8 mouse cellular contexts compared by ENCODE assay signal in genomic region chr11:51584431-51585248, GRCm38 (mm10). TPM values are rescaled to one million over a fixed set of nuclear protein-coding genes. Genes with fewer than 3 reads are reported as not detected.
DNase-seq lines count a peak whose midpoint lies in the region; ATAC-seq and TF ChIP-seq lines count a peak whose summit lies in the region.

Gene Phykpl, plus strand, starts transcription at chr11:51584757.

- peak within 1 kb of the TSS; percentile 80 for H3K4me3 ChIP-seq in bone marrow macrophage, adult 2 months (ENCODE audit: insufficient read depth, low read length)
- H3K4me3 ChIP-seq in embryonic fibroblast, embryonic 13.5 days (ENCODE audit: insufficient read depth, low read length) = peak within 1 kb of the TSS; percentile 71
- peak within 1 kb of the TSS; percentile 79 for H3K4me3 ChIP-seq in kidney, embryonic 14.5 days (ENCODE audit: low read length)
- peak within 1 kb of the TSS; percentile 71 for H3K4me3 ChIP-seq in limb, embryonic 15.5 days

- peak; percentile 95 for ATAC-seq in kidney, embryonic 14.5 days (ENCODE audit: low FRiP score, low TSS enrichment)
- ATAC-seq in limb, embryonic 15.5 days (ENCODE audit: insufficient number of reproducible peaks, low FRiP score, low TSS enrichment, low read depth) = peak; percentile 91

- peak; percentile 88 for TF ChIP-seq POLR2A in bone marrow macrophage, adult 2 months (IDR thresholded peaks at IDR 0.05; ENCODE audit: borderline replicate concordance, low read depth, low read length)
- TF ChIP-seq POLR2A in embryonic fibroblast, embryonic 13.5 days (IDR thresholded peaks at IDR 0.05; ENCODE audit: low read depth, low read length) = peak; percentile 92

- peaks cover 29% of the 10 kb centered on the region for H3K4me1 ChIP-seq in bone marrow macrophage, adult 2 months (ENCODE audit: control insufficient read depth, insufficient read depth, low read length)
- H3K4me1 ChIP-seq in embryonic fibroblast, embryonic 13.5 days (ENCODE audit: control insufficient read depth, insufficient read depth, low read length) = no peaks in the 10 kb centered on the region
- H3K4me1 ChIP-seq in kidney, embryonic 14.5 days (ENCODE audit: control insufficient read depth, insufficient read depth, low read length) = peaks cover 8% of the 10 kb centered on the region; the same call in 1 of the 2 replicates
- H3K4me1 ChIP-seq in limb, embryonic 15.5 days = peaks cover 25% of the 10 kb centered on the region

- under 1% methylated on average over 58 of the region's 59 CpGs for WGBS in kidney, embryonic 14.5 days
- WGBS in limb, embryonic 15.5 days = under 1% methylated on average over 58 of the region's 59 CpGs

- peak; percentile 97 for DNase-seq in A20 (ENCODE audit: low read depth, low spot score)
- DNase-seq in heart, adult 9 months (ENCODE audit: low spot score in 2 of 2) = peak; percentile 97 to 98
- DNase-seq in monocyte, adult 2 months (ENCODE audit: low read depth in 1 of 2, low spot score in 2 of 2) = peak; percentile 88 to 95
- peak; percentile 94 to 95 for DNase-seq in spleen, postnatal 36 days (ENCODE audit: low spot score in 2 of 2)

- H3K27ac ChIP-seq in bone marrow macrophage, adult 2 months (ENCODE audit: insufficient read depth, low read depth, low read length) = peak within 1 kb of the TSS; percentile 80
- peak within 1 kb of the TSS; percentile 44 for H3K27ac ChIP-seq in embryonic fibroblast, embryonic 13.5 days (ENCODE audit: insufficient read depth, low read length)
- peak within 1 kb of the TSS; percentile 90 for H3K27ac ChIP-seq in kidney, embryonic 14.5 days (ENCODE audit: low read depth, low read length)
- peak within 1 kb of the TSS; percentile 92 for H3K27ac ChIP-seq in limb, embryonic 15.5 days

- peak within 1 kb of the TSS; percentile 84 for H3K4me2 ChIP-seq in kidney, embryonic 14.5 days (replicated peaks; ENCODE audit: low read depth, low read length)
- H3K4me2 ChIP-seq in limb, embryonic 15.5 days = peak within 1 kb of the TSS; percentile 59

- H3K9ac ChIP-seq in kidney, embryonic 14.5 days (ENCODE audit: low read depth, low read length) = peak within 1 kb of the TSS; percentile 81
- H3K9ac ChIP-seq in limb, embryonic 15.5 days = peak within 1 kb of the TSS; percentile 79

- no peaks in the 10 kb centered on the region for H3K27me3 ChIP-seq in kidney, embryonic 14.5 days (ENCODE audit: control insufficient read depth, insufficient read depth, low read length)
- H3K27me3 ChIP-seq in limb, embryonic 15.5 days = no peaks in the 10 kb centered on the region

- TF ChIP-seq CTCF in bone marrow macrophage, adult 2 months (IDR thresholded peaks at IDR 0.05; ENCODE audit: low read depth, low read length) = no peak
- no peak for TF ChIP-seq CTCF in embryonic fibroblast, embryonic 13.5 days (IDR thresholded peaks at IDR 0.05; ENCODE audit: borderline replicate concordance, insufficient read depth, low read length)

- H3K36me3 ChIP-seq in kidney, embryonic 14.5 days (ENCODE audit: control insufficient read depth, insufficient read depth, low read length) = peaks cover 33% of the 10 kb centered on the region
- peaks cover 37% of the 10 kb centered on the region for H3K36me3 ChIP-seq in limb, embryonic 15.5 days

- H3K9me3 ChIP-seq in kidney, embryonic 14.5 days (ENCODE audit: control insufficient read depth, low read length) = no peaks in the 10 kb centered on the region
- no peaks in the 10 kb centered on the region for H3K9me3 ChIP-seq in limb, embryonic 15.5 days

RNA-seq across cellular contexts. Expression of gene Phykpl, which starts in this region (rescaled TPM):
- 8.4 and 8.8 TPM in 2 replicates for polyA plus RNA-seq in bone marrow macrophage, adult 2 months (2012; ENCODE audit: insufficient read depth, insufficient read length, missing spikeins)
- 12.0 and 14.2 TPM in 2 replicates for polyA plus RNA-seq in embryonic fibroblast, embryonic 13.5 days (2011; ENCODE audit: insufficient read length, low read depth, missing spikeins)
- 15.9 and 23.2 TPM in 2 replicates for polyA plus RNA-seq in kidney, embryonic 14.5 days (2014; fragmentation: Nextera tagmentation; extraction: Ambion mirVana)
- polyA plus RNA-seq in limb, embryonic 15.5 days (2015; fragmentation: Nextera tagmentation; extraction: Ambion mirVana) = 17.2 and 19.6 TPM in 2 replicates

Comparison
In these comparisons a context has a peak if more than half of its experiments do, and no peak if none do; other contexts are left out.
1. Peak in every context shown above with its lines: DNase-seq, ATAC-seq, H3K4me3 ChIP-seq and H3K27ac ChIP-seq.